ENCODE assay signal across 35 mouse cellular contexts in the genomic region with DNA sequence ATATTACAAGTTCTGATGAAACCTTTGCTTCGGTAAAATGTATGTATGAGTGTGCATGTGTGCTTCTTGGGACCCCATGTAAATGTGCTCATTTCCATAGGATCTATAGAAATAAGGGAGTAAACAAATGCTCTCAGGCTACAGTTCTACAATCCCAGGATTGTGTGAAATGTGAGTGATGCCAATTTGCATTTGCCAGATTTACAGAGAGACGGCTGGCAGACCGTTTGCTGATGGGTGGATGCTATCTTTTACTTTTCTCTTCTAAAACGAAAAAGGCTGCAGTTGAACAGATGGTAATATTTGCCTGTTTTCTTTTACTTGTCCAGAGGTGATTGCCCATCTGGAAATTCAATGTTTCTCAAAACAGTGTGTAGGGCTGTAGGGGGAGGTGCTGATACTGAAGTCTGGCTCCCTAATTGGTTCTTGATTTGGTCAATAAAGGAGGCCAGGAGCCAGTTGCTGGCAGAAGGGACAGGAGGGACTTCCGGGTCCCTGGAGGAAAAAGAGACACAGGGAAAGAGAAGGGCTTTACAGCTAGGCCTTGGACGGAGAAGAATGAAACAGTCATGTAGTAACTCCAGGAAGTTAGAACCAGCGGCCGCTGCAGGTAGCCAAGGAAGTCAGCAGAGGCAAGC. TPM values are rescaled to one million over a fixed set of nuclear protein-coding genes. Genes with fewer than 3 reads are reported as not detected.
DNase-seq lines count a peak whose midpoint lies in the region; ATAC-seq and TF ChIP-seq lines count a peak whose summit lies in the region.
"Had no signal": no experiment of that assay in that cellular context is flagged by ENCODE, and none has a peak within 500 bp of the region (broad histone marks: within the 10 kb centered on the region; RNA-seq: fewer than 3 reads in every experiment).

No protein-coding gene starts in this region.

- TF ChIP-seq EP300 in MEL (IDR thresholded peaks at IDR 0.05; ENCODE audit: low read depth in 1 of 2, low read length in 2 of 2): no peak

- no peaks in the 10 kb centered on the region for H3K79me2 ChIP-seq in MEL (ENCODE audit: control insufficient read depth, insufficient read depth, low read length, poor library complexity)

- H3K4me1 ChIP-seq in forebrain, embryonic 13.5 days: no peaks in the 10 kb centered on the region
- no peaks in the 10 kb centered on the region for H3K4me1 ChIP-seq in forebrain, embryonic 11.5 days (replicated peaks; ENCODE audit: control insufficient read depth, insufficient read depth, low read length)
- H3K4me1 ChIP-seq in MEL (ENCODE audit: control insufficient read depth in 1 of 2, insufficient read depth in 2 of 2, low read length in 2 of 2): no peaks in the 10 kb centered on the region
- H3K4me1 ChIP-seq in forebrain, postnatal 0 days (ENCODE audit: insufficient read depth): peaks cover 4% of the 10 kb centered on the region; the same call in 1 of the 2 replicates
- H3K4me1 ChIP-seq: embryonic facial prominence, embryonic 10.5 days; embryonic facial prominence, embryonic 15.5 days; hindbrain, embryonic 13.5 days; midbrain, embryonic 15.5 days; neural tube, embryonic 15.5 days had no signal

- H3K9ac ChIP-seq in forebrain, embryonic 13.5 days: no peak overlapping the region
- H3K9ac ChIP-seq in forebrain, embryonic 11.5 days (ENCODE audit: low read length): no peak overlapping the region
- no peak overlapping the region for H3K9ac ChIP-seq in MEL (ENCODE audit: control insufficient read depth, low read depth, low read length, poor library complexity, severe bottlenecking)
- no peak overlapping the region for H3K9ac ChIP-seq in forebrain, postnatal 0 days
- H3K9ac ChIP-seq: embryonic facial prominence, embryonic 15.5 days; hindbrain, embryonic 13.5 days; liver, embryonic 14.5 days; midbrain, embryonic 15.5 days; neural tube, embryonic 15.5 days had no signal

- H3K36me3 ChIP-seq in forebrain, embryonic 13.5 days (ENCODE audit: poor library complexity, severe bottlenecking): no peaks in the 10 kb centered on the region
- H3K36me3 ChIP-seq in forebrain, embryonic 11.5 days (ENCODE audit: control insufficient read depth, insufficient read depth, low read length): no peaks in the 10 kb centered on the region
- H3K36me3 ChIP-seq in MEL (ENCODE audit: control insufficient read depth in 1 of 2, insufficient read depth in 2 of 2, low read length in 2 of 2): no peaks in the 10 kb centered on the region
- no peaks in the 10 kb centered on the region for H3K36me3 ChIP-seq in forebrain, postnatal 0 days (ENCODE audit: insufficient read depth)
- H3K36me3 ChIP-seq: embryonic facial prominence, embryonic 10.5 days; embryonic facial prominence, embryonic 15.5 days; hindbrain, embryonic 13.5 days; midbrain, embryonic 15.5 days; neural tube, embryonic 15.5 days had no signal

- no peaks in the 10 kb centered on the region for H3K27me3 ChIP-seq in forebrain, embryonic 13.5 days
- H3K27me3 ChIP-seq in forebrain, embryonic 11.5 days (ENCODE audit: control insufficient read depth, insufficient read depth, low read length): no peaks in the 10 kb centered on the region
- H3K27me3 ChIP-seq in MEL (ENCODE audit: control insufficient read depth in 1 of 2, insufficient read depth in 2 of 2, low read length in 2 of 2): peaks cover 0 to 5% of the 10 kb centered on the region in 2 experiments; a peak in 2 of 4 replicates
- no peaks in the 10 kb centered on the region for H3K27me3 ChIP-seq in forebrain, postnatal 0 days (ENCODE audit: insufficient read depth, low read length)
- H3K27me3 ChIP-seq: CH12.LX; embryonic facial prominence, embryonic 15.5 days; hindbrain, embryonic 13.5 days; midbrain, embryonic 15.5 days; neural tube, embryonic 15.5 days had no signal

- intact Hi-C loops in left cerebral cortex, postnatal 36 days (cut with DNase I): loop anchor here (1.0 to 10.0 kb wide), 4 partner anchors 145 to 295 kb away; no protein-coding TSS in a partner anchor

- H3K27ac ChIP-seq in forebrain, embryonic 13.5 days: no peak overlapping the region
- H3K27ac ChIP-seq in forebrain, embryonic 11.5 days (ENCODE audit: low read depth, low read length): no peak overlapping the region
- H3K27ac ChIP-seq in MEL (ENCODE audit: control insufficient read depth, low read depth, low read length): no peak overlapping the region
- H3K27ac ChIP-seq in forebrain, postnatal 0 days (ENCODE audit: low read depth, low read length): peak overlapping the region; percentile 40; the same call in 1 of the 2 replicates
- H3K27ac ChIP-seq: embryonic facial prominence, embryonic 10.5 days; embryonic facial prominence, embryonic 15.5 days; hindbrain, embryonic 13.5 days; liver, embryonic 14.5 days; midbrain, embryonic 15.5 days; neural tube, embryonic 15.5 days had no signal

- peak; percentile 36; the same call in 1 of the 2 replicates for ATAC-seq in forebrain, embryonic 13.5 days
- ATAC-seq in forebrain, embryonic 11.5 days (replicated peaks; ENCODE audit: low FRiP score): no peak
- ATAC-seq in forebrain, postnatal 0 days: peak; percentile 63
- ATAC-seq: intestine, postnatal 0 days; midbrain, embryonic 15.5 days; Patski had no signal

- no peak for TF ChIP-seq POLR2A in MEL (IDR thresholded peaks at IDR 0.05; ENCODE audit: control insufficient read depth in 1 of 2, insufficient read depth in 1 of 2, low read depth in 1 of 2, low read length in 2 of 2, poor library complexity in 1 of 2)

- H3K4me2 ChIP-seq in forebrain, embryonic 13.5 days: no peak overlapping the region; the same call in 1 of the 2 replicates
- no peak overlapping the region for H3K4me2 ChIP-seq in forebrain, embryonic 11.5 days (ENCODE audit: low read depth, low read length, severe bottlenecking)
- no peak overlapping the region for H3K4me2 ChIP-seq in forebrain, postnatal 0 days (ENCODE audit: low read depth)
- H3K4me2 ChIP-seq: embryonic facial prominence, embryonic 15.5 days; heart, embryonic 11.5 days; hindbrain, embryonic 13.5 days; midbrain, embryonic 15.5 days; neural tube, embryonic 15.5 days had no signal

- H3K9me3 ChIP-seq in forebrain, embryonic 13.5 days (replicated peaks): no peaks in the 10 kb centered on the region
- no peaks in the 10 kb centered on the region for H3K9me3 ChIP-seq in forebrain, embryonic 11.5 days (ENCODE audit: control insufficient read depth, low read length)
- H3K9me3 ChIP-seq in MEL (replicated peaks; ENCODE audit: insufficient read depth, low read length): no peaks in the 10 kb centered on the region
- no peaks in the 10 kb centered on the region for H3K9me3 ChIP-seq in forebrain, postnatal 0 days (ENCODE audit: low read length)
- H3K9me3 ChIP-seq: embryonic facial prominence, embryonic 10.5 days; embryonic facial prominence, embryonic 15.5 days; hindbrain, embryonic 13.5 days; midbrain, embryonic 15.5 days; neural tube, embryonic 15.5 days had no signal

- 75% methylated on average over 8 of the region's 8 CpGs for WGBS in forebrain, embryonic 13.5 days
- WGBS in forebrain, embryonic 11.5 days: 83% methylated on average over 8 of the region's 8 CpGs
- WGBS in forebrain, postnatal 0 days: 56% methylated on average over 8 of the region's 8 CpGs

- no peak for TF ChIP-seq CTCF in MEL (IDR thresholded peaks at IDR 0.05 in 2 of 3, conservative IDR thresholded peaks at IDR 0.05 in 1 of 3; ENCODE audit: control insufficient read depth in 1 of 3, insufficient read depth in 1 of 3, low read depth in 2 of 3, low read length in 3 of 3, poor library complexity in 1 of 3, severe bottlenecking in 1 of 3)
- TF ChIP-seq CTCF in forebrain, postnatal 0 days (IDR thresholded peaks at IDR 0.05; ENCODE audit: low read depth): no peak

- DNase-seq in forebrain, embryonic 11.5 days (ENCODE audit: low spot score): no peak
- DNase-seq in heart, adult 11 months: peak; percentile 37
- no peak for DNase-seq in heart, postnatal 4 days
- DNase-seq in MEL (ENCODE audit: low read depth, low spot score): peak; percentile 32
- peak; percentile 41 for DNase-seq in forebrain, postnatal 0 days
- no peak for DNase-seq in adrenal gland, postnatal 10 days
- no peak for DNase-seq in left cerebral cortex, postnatal 36 days (ENCODE audit: low spot score in 2 of 2)
- DNase-seq: adrenal gland, postnatal 25 days; gastrocnemius, postnatal 25 days; liver; lung, adult 2 months; right cerebral cortex, postnatal 25 days; spleen, adult 18-20 months; thymus, adult 18-20 months; thymus, postnatal 25 days had no signal

- no peak overlapping the region for H3K4me3 ChIP-seq in forebrain, embryonic 13.5 days
- H3K4me3 ChIP-seq in forebrain, embryonic 11.5 days (ENCODE audit: low read depth, low read length): no peak overlapping the region
- H3K4me3 ChIP-seq in MEL (ENCODE audit: control insufficient read depth in 1 of 2, insufficient read depth in 1 of 2, low read depth in 2 of 2, low read length in 2 of 2): no peak overlapping the region
- H3K4me3 ChIP-seq in forebrain, postnatal 0 days (ENCODE audit: low read depth, low read length): no peak overlapping the region
- H3K4me3 ChIP-seq: embryonic facial prominence, embryonic 10.5 days; embryonic facial prominence, embryonic 15.5 days; hindbrain, embryonic 13.5 days; midbrain, embryonic 15.5 days; neural tube, embryonic 15.5 days had no signal

- no peak for TF ChIP-seq RAD21 in MEL (IDR thresholded peaks at IDR 0.05; ENCODE audit: low read depth, low read length)

RNA-seq across cellular contexts. Expression of a gene that starts 24.0 kb away (rescaled TPM):
- polyA plus RNA-seq in forebrain, embryonic 13.5 days (2015; fragmentation: Nextera tagmentation; extraction: Ambion mirVana): not detected in 2 replicates
- polyA plus RNA-seq in forebrain, embryonic 11.5 days (2014; fragmentation: Nextera tagmentation; extraction: Ambion mirVana): not detected in 2 replicates
- total RNA-seq in heart, postnatal 4 days (2021): not detected
- not detected in 2 replicates for total RNA-seq in MEL (2012; rRNA removed)
- polyA plus RNA-seq in MEL (2012; ENCODE audit: insufficient read depth in 1 of 2, insufficient read length in 2 of 2, low read depth in 1 of 2, low replicate concordance in 2 of 2, missing spikeins in 1 of 2): not detected
- total RNA-seq in forebrain, postnatal 0 days (2014; rRNA removed): not detected in 2 replicates
- polyA plus RNA-seq in forebrain, postnatal 0 days (2015; fragmentation: Nextera tagmentation; extraction: Ambion mirVana): not detected in 2 replicates
- not detected for total RNA-seq in adrenal gland, postnatal 10 days (2021)
- total RNA-seq in left cerebral cortex, postnatal 36 days (2021): not detected
- total RNA-seq: adrenal gland, postnatal 25 days; CH12.LX; gastrocnemius, adult 18-20 months; gastrocnemius, postnatal 25 days; heart, adult 18-20 months; heart, postnatal 36 days; left cerebral cortex, postnatal 10 days had no signal
- polyA plus RNA-seq: C2C12; embryonic facial prominence, embryonic 10.5 days; embryonic facial prominence, embryonic 15.5 days; heart, embryonic 11.5 days; heart, embryonic 16.5 days; hindbrain, embryonic 13.5 days; intestine, postnatal 0 days; large intestine, adult 2 months; limb, embryonic 11.5 days; liver, embryonic 14.5 days; lung, adult 2 months; midbrain, embryonic 15.5 days; neural tube, embryonic 15.5 days; Patski; stomach, embryonic 16.5 days had no signal

RNA-seq across cellular contexts. Expression of a gene that starts 50.7 kb away (rescaled TPM):
- polyA plus RNA-seq in forebrain, embryonic 13.5 days (2015; fragmentation: Nextera tagmentation; extraction: Ambion mirVana): 73.6 and 73.8 TPM in 2 replicates
- 87.6 and 92.3 TPM in 2 replicates for polyA plus RNA-seq in forebrain, embryonic 11.5 days (2014; fragmentation: Nextera tagmentation; extraction: Ambion mirVana)
- total RNA-seq in heart, postnatal 4 days (2021): 10 to 100 TPM; 30.4 to 33.0 TPM
- 18.0 and 19.8 TPM in 2 replicates for total RNA-seq in MEL (2012; rRNA removed)
- 10 to 100 TPM in 1 of 2 experiments, not detected in 1; 19.0 TPM for polyA plus RNA-seq in MEL (2012; ENCODE audit: insufficient read depth in 1 of 2, insufficient read length in 2 of 2, low read depth in 1 of 2, low replicate concordance in 2 of 2, missing spikeins in 1 of 2)
- total RNA-seq in forebrain, postnatal 0 days (2014; rRNA removed): 77.8 and 79.0 TPM in 2 replicates
- 22.6 and 28.1 TPM in 2 replicates for polyA plus RNA-seq in forebrain, postnatal 0 days (2015; fragmentation: Nextera tagmentation; extraction: Ambion mirVana)
- 10 to 100 TPM; 33.5 to 45.6 TPM for total RNA-seq in adrenal gland, postnatal 10 days (2021)
- 10 to 100 TPM; 44.1 to 59.1 TPM for total RNA-seq in left cerebral cortex, postnatal 36 days (2021)

RNA-seq across cellular contexts. Expression of a gene that starts 54.7 kb away (rescaled TPM):
- 0.23 and 0.34 TPM in 2 replicates for polyA plus RNA-seq in forebrain, embryonic 13.5 days (2015; fragmentation: Nextera tagmentation; extraction: Ambion mirVana)
- 0.40 and 0.53 TPM in 2 replicates for polyA plus RNA-seq in forebrain, embryonic 11.5 days (2014; fragmentation: Nextera tagmentation; extraction: Ambion mirVana)
- 1 to 10 TPM; 2.5 to 3.4 TPM for total RNA-seq in heart, postnatal 4 days (2021)
- not detected in 2 replicates for total RNA-seq in MEL (2012; rRNA removed)
- polyA plus RNA-seq in MEL (2012; ENCODE audit: insufficient read depth in 1 of 2, insufficient read length in 2 of 2, low read depth in 1 of 2, low replicate concordance in 2 of 2, missing spikeins in 1 of 2): under 1 TPM in 1 of 2 experiments, not detected in 1; 0.17 TPM
- 1.2 TPM in 2 replicates for total RNA-seq in forebrain, postnatal 0 days (2014; rRNA removed)
- polyA plus RNA-seq in forebrain, postnatal 0 days (2015; fragmentation: Nextera tagmentation; extraction: Ambion mirVana): 0.86 and 1.6 TPM in 2 replicates
- total RNA-seq in adrenal gland, postnatal 10 days (2021): 10 to 100 TPM; 14.5 to 15.9 TPM
- total RNA-seq in left cerebral cortex, postnatal 36 days (2021): 10 to 100 TPM; 35.5 to 39.1 TPM

Comparison
In these comparisons a context has a peak if more than half of its experiments do, and no peak if none do; other contexts are left out.
1. DNase-seq: peak in heart, adult 11 months (single experiment), MEL (single experiment) and forebrain, postnatal 0 days (single experiment); none in forebrain, embryonic 11.5 days (single experiment), heart, postnatal 4 days (single experiment), adrenal gland, postnatal 10 days (single experiment) and left cerebral cortex, postnatal 36 days (0 of 2).